Mouse (Mus musculus) stomach, embryonic 14.5 days (tissue): ENCODE data around the gene Klf7. TPM values are rescaled to one million over a fixed set of nuclear protein-coding genes. Genes with fewer than 3 reads are reported as not detected.

ENCODE experiments used
- ATAC-seq: fragments of 200-750 bp; cut with Nextera tagmentation; 2 replicates; pipeline ENCODE4 v1.8.0; 2017; ENCODE audit warnings: low read depth, moderate TSS enrichment; ENCODE audit not compliant: insufficient number of reproducible peaks, insufficient read depth, low FRiP score
- H3K27ac ChIP-seq: fragments of 300-500 bp; sonication (generic); 2 replicates; pipeline ENCODE4 v1.5.1; 2014; ENCODE audit warnings: mild to moderate bottlenecking, low read length, moderate library complexity, mixed read lengths
- H3K27me3 ChIP-seq: fragments of 300-500 bp; sonication (generic); 2 replicates; pipeline ENCODE4 v1.6.1; 2014; ENCODE audit warnings: low read length, control low read depth, mixed read lengths; ENCODE audit not compliant: control insufficient read depth, insufficient read depth
- H3K36me3 ChIP-seq: fragments of 300-500 bp; sonication (generic); 2 replicates; pipeline ENCODE4 v1.6.1; 2014; ENCODE audit warnings: mild to moderate bottlenecking, control low read depth, low read length, moderate library complexity, mixed read lengths; ENCODE audit not compliant: control insufficient read depth, insufficient read depth
- H3K4me1 ChIP-seq: fragments of 300-500 bp; sonication (generic); 2 replicates; pipeline ENCODE4 v1.6.1; 2014; ENCODE audit warnings: low read length, control low read depth, mixed read lengths; ENCODE audit not compliant: control insufficient read depth, insufficient read depth
- H3K4me2 ChIP-seq: fragments of 300-500 bp; sonication (generic); replicated peaks from 2 replicates; pipeline ENCODE4 v1.6.1; 2014; ENCODE audit warnings: low read depth, low read length, control low read depth
- H3K4me3 ChIP-seq: fragments of 300-500 bp; sonication (generic); 2 replicates; pipeline ENCODE4 v1.5.1; 2014; ENCODE audit warnings: low read depth, low read length, control low read depth
- H3K9ac ChIP-seq: fragments of 300-500 bp; sonication (generic); replicated peaks from 2 replicates; pipeline ENCODE4 v1.6.1; 2014; ENCODE audit warnings: low read depth, mild to moderate bottlenecking, control low read depth, low read length, moderate library complexity, mixed read lengths
- H3K9me3 ChIP-seq: fragments of 300-500 bp; sonication (generic); 2 replicates; pipeline ENCODE4 v1.6.1; 2016; ENCODE audit warnings: low read depth, low read length, control low read depth; ENCODE audit not compliant: control insufficient read depth
- WGBS: fragments of 180-500 bp; shearing (Covaris S2); extraction: QIAGEN DNeasy Blood & Tissue Kit; methylation state at CpG from one replicate; pipeline ENCODE4 v1.1.7; 2014; 5-methylcytosine and 5-hydroxymethylcytosine counted together
- polyA plus RNA-seq: library from polyadenylated mRNA; unstranded; fragments of >200 nt; fragmentation: Nextera tagmentation; extraction: Ambion mirVana; gene quantifications from 2 replicates; pipeline ENCODE4 v1.2.1, GENCODE M21; 2014

The Klf7 gene
- polyA plus RNA-seq, 1 experiment from 2014 or later, result 24.6 TPM

GRCm38 (mm10) chr1:64093018-64093417 is 29.1 kb downstream of the Klf7 start:
- ATAC-seq, result no peak
- Histone ChIP-seq H3K4me2 (no peak overlapping the region), H3K4me3 (no peak overlapping the region), H3K27ac (no peak overlapping the region), H3K36me3 (no peaks in the 10 kb centered on the region), H3K9ac (no peak overlapping the region), H3K4me1 (peaks cover 11% of the 10 kb centered on the region; the same call in 1 of the 2 replicates), H3K9me3 (no peaks in the 10 kb centered on the region), H3K27me3 (no peaks in the 10 kb centered on the region)
- 91% methylated on average over 5 of the region's 5 CpGs for WGBS

- no peaks in the 10 kb centered on the region for H3K27me3 ChIP-seq
- no peak overlapping the region for H3K9ac ChIP-seq
- H3K27ac ChIP-seq, result no peak overlapping the region
- 84% methylated on average over 9 of the region's 9 CpGs for WGBS
- H3K4me1 ChIP-seq, result 0 out of 2 replicates have a peak, but pooled peaks cover 7% of the 10 kb centered on the region
- no peak for ATAC-seq
- no peak overlapping the region for H3K4me2 ChIP-seq
- no peaks in the 10 kb centered on the region for H3K36me3 ChIP-seq
- H3K4me3 ChIP-seq, result no peak overlapping the region
- no peaks in the 10 kb centered on the region for H3K9me3 ChIP-seq
Measured at GRCm38 (mm10) chr1:64091591-64091990, 30.5 kb downstream of the Klf7 start.

- WGBS, result 81% methylated on average over 5 of the region's 5 CpGs
- Histone ChIP-seq H3K27ac (no peak overlapping the region), H3K9me3 (no peaks in the 10 kb centered on the region), H3K9ac (no peak overlapping the region), H3K4me3 (no peak overlapping the region), H3K4me1 (0 out of 2 replicates have a peak, but pooled peaks cover 7% of the 10 kb centered on the region), H3K27me3 (no peaks in the 10 kb centered on the region), H3K4me2 (no peak overlapping the region), H3K36me3 (no peaks in the 10 kb centered on the region)
- no peak for ATAC-seq
Measured at GRCm38 (mm10) chr1:64090566-64090965, 31.5 kb downstream of the Klf7 start.

DNA sequence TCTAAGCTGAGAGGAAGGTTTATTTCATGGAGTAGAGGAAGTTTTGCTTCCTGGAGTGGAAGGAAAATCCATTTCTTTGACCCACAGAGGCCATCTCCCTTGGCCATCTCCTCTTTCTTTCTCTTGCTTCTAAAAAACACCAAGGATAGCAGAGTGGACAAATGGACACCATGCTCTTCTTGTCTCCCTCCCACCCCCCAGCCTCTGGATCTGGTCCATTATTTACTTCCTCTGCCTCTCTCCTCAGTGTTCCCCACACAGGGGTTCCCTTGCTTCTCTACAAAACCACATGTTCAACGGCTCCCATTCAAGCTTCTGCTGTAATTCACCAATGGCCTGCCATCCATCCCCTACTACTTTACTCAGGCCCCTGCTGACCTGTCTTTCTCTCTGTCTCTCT is 32.4 kb downstream of the Klf7 start:
- 68% methylated on average over 1 of the region's 1 CpGs for WGBS
- Histone ChIP-seq H3K9ac (no peak overlapping the region), H3K27me3 (no peaks in the 10 kb centered on the region), H3K4me1 (0 out of 2 replicates have a peak, but pooled peaks cover 7% of the 10 kb centered on the region), H3K4me2 (no peak overlapping the region), H3K27ac (no peak overlapping the region), H3K4me3 (no peak overlapping the region), H3K9me3 (no peaks in the 10 kb centered on the region), H3K36me3 (no peaks in the 10 kb centered on the region)
- no peak for ATAC-seq

GRCm38 (mm10) chr1:64088604-64089320 is 33.3 kb downstream of the Klf7 start:
- H3K4me2 ChIP-seq, result no peak overlapping the region
- ATAC-seq, result no peak

GRCm38 (mm10) chr1:64087657-64088603 is 34.2 kb downstream of the Klf7 start:
- no peak overlapping the region for H3K9ac ChIP-seq
- no peaks in the 10 kb centered on the region for H3K27me3 ChIP-seq
- no peaks in the 10 kb centered on the region for H3K36me3 ChIP-seq
- peak; percentile 85 for ATAC-seq
- no peaks in the 10 kb centered on the region for H3K9me3 ChIP-seq
- no peak overlapping the region for H3K27ac ChIP-seq
- H3K4me3 ChIP-seq, result no peak overlapping the region
- peak overlapping the region; percentile 22; the same call in 1 of the 2 replicates for H3K4me2 ChIP-seq
- H3K4me1 ChIP-seq, result 0 out of 2 replicates have a peak, but pooled peaks cover 7% of the 10 kb centered on the region
- WGBS, result 12% methylated on average over 17 of the region's 17 CpGs

More at GRCm38 (mm10) chr1:64088604-64089320, 33.3 kb downstream of the Klf7 start:
- H3K27ac ChIP-seq, result peak overlapping the region; percentile 52; the same call in 1 of the 2 replicates
- H3K9ac ChIP-seq, result no peak overlapping the region
- H3K9me3 ChIP-seq, result no peaks in the 10 kb centered on the region
- 0 out of 2 replicates have a peak, but pooled peaks cover 7% of the 10 kb centered on the region for H3K4me1 ChIP-seq
- H3K27me3 ChIP-seq, result no peaks in the 10 kb centered on the region
- 69% methylated on average over 12 of the region's 12 CpGs for WGBS
- no peaks in the 10 kb centered on the region for H3K36me3 ChIP-seq
- no peak overlapping the region for H3K4me3 ChIP-seq

- H3K27me3 ChIP-seq, result no peaks in the 10 kb centered on the region
- no peak for ATAC-seq
Measured at GRCm38 (mm10) chr1:64085875-64086274, 36.2 kb downstream of the Klf7 start.

GRCm38 (mm10) chr1:64085361-64085760 is 36.7 kb downstream of the Klf7 start:
- H3K9ac ChIP-seq, result no peak overlapping the region
- H3K27me3 ChIP-seq, result no peaks in the 10 kb centered on the region
- H3K4me3 ChIP-seq, result no peak overlapping the region
- H3K27ac ChIP-seq, result no peak overlapping the region
- H3K9me3 ChIP-seq, result no peaks in the 10 kb centered on the region
- ATAC-seq, result no peak
- H3K4me2 ChIP-seq, result no peak overlapping the region
- H3K4me1 ChIP-seq, result 0 out of 2 replicates have a peak, but pooled peaks cover 7% of the 10 kb centered on the region
- no peaks in the 10 kb centered on the region for H3K36me3 ChIP-seq
- 78% methylated on average over 4 of the region's 4 CpGs for WGBS

More at GRCm38 (mm10) chr1:64085875-64086274, 36.2 kb downstream of the Klf7 start:
- Histone ChIP-seq H3K9ac (no peak overlapping the region), H3K4me2 (no peak overlapping the region), H3K36me3 (no peaks in the 10 kb centered on the region), H3K9me3 (no peaks in the 10 kb centered on the region), H3K27ac (no peak overlapping the region), H3K4me3 (no peak overlapping the region), H3K4me1 (0 out of 2 replicates have a peak, but pooled peaks cover 7% of the 10 kb centered on the region)
- WGBS, result 85% methylated on average over 4 of the region's 4 CpGs
